Mouse (Mus musculus) thymus, adult 18-20 months (tissue): ENCODE measurements around the gene Ephb1.

Experiments
- DNase-seq, 2 experiments: peaks; one replicate each; pipeline ENCODE4 v3.0.0; 2022; ENCODE audit warnings: mixed read lengths in 2 of 2

Gene Ephb1

GRCm38 (mm10) chr9:102303882-102304281, 50.6 kb downstream of the Ephb1 start:
- no peak for DNase-seq

GRCm38 (mm10) chr9:102300985-102301384, 53.5 kb downstream of the Ephb1 start:
- DNase-seq: no peak

- DNase-seq: no peak
Observed at GRCm38 (mm10) chr9:102298741-102299140, 55.8 kb downstream of the Ephb1 start.

GRCm38 (mm10) chr9:102297986-102298385, 56.5 kb downstream of the Ephb1 start:
- no peak for DNase-seq

- DNase-seq: no peak
Observed at GRCm38 (mm10) chr9:102297176-102297575, 57.3 kb downstream of the Ephb1 start.

- DNase-seq: no peak
Observed at GRCm38 (mm10) chr9:102293605-102294004, 60.9 kb downstream of the Ephb1 start.

- no peak for DNase-seq
Observed at GRCm38 (mm10) chr9:102291230-102291629, 63.3 kb downstream of the Ephb1 start.

- DNase-seq: no peak
Observed at GRCm38 (mm10) chr9:102288356-102288755, 66.1 kb downstream of the Ephb1 start.

GRCm38 (mm10) chr9:102275931-102276330, 78.6 kb downstream of the Ephb1 start:
- no peak for DNase-seq

- DNase-seq: no peak
Observed at GRCm38 (mm10) chr9:102274016-102274415, 80.5 kb downstream of the Ephb1 start.

- DNase-seq: no peak
Observed at GRCm38 (mm10) chr9:102273469-102273808, 81.1 kb downstream of the Ephb1 start.

- no peak for DNase-seq
Observed at GRCm38 (mm10) chr9:102272731-102273468, 81.6 kb downstream of the Ephb1 start.

GRCm38 (mm10) chr9:102270496-102270895, 84.0 kb downstream of the Ephb1 start:
- DNase-seq: no peak

- DNase-seq: no peak
Observed at GRCm38 (mm10) chr9:102267311-102268027, 87.0 kb downstream of the Ephb1 start.

- DNase-seq: no peak
Observed at GRCm38 (mm10) chr9:102263760-102264159, 90.7 kb downstream of the Ephb1 start.

GRCm38 (mm10) chr9:102262100-102262501, 92.4 kb downstream of the Ephb1 start:
- no peak for DNase-seq

- no peak for DNase-seq
Observed at GRCm38 (mm10) chr9:102261511-102261910, 93.0 kb downstream of the Ephb1 start.

GRCm38 (mm10) chr9:102256407-102256806, 98.1 kb downstream of the Ephb1 start:
- DNase-seq: no peak

GRCm38 (mm10) chr9:102255803-102256202, 98.7 kb downstream of the Ephb1 start:
- DNase-seq: no peak

- DNase-seq: no peak
Observed at GRCm38 (mm10) chr9:102249124-102249816, 105.2 kb downstream of the Ephb1 start.

GRCm38 (mm10) chr9:102245551-102245950, 108.9 kb downstream of the Ephb1 start:
- DNase-seq: no peak

- no peak for DNase-seq
Observed at GRCm38 (mm10) chr9:102243296-102243695, 111.2 kb downstream of the Ephb1 start.

- no peak for DNase-seq
Observed at GRCm38 (mm10) chr9:102241546-102241945, 112.9 kb downstream of the Ephb1 start.

GRCm38 (mm10) chr9:102240215-102240614, 114.3 kb downstream of the Ephb1 start:
- no peak for DNase-seq
